Mouse (Mus musculus) limb, embryonic 14.5 days (tissue): ENCODE measurements around the gene Lrriq1. TPM values are rescaled to one million over a fixed set of nuclear protein-coding genes. Genes with fewer than 3 reads are reported as not detected.

ENCODE experiments used
- ATAC-seq: fragments of 200-750 bp; cut with Nextera tagmentation; 2 replicates; pipeline ENCODE4 v1.8.0; 2017; ENCODE audit warnings: low read depth, moderate number of reproducible peaks, moderate TSS enrichment; ENCODE audit not compliant: low FRiP score
- DNase-seq: peaks from one replicate; pipeline ENCODE4 v3.0.0-alpha.2; 2015; ENCODE audit warnings: low spot score
- H3K27ac ChIP-seq: fragments of 300-500 bp; sonication (generic); replicated peaks from 2 replicates; pipeline ENCODE4 v1.5.1; 2014; ENCODE audit warnings: low read depth, mild to moderate bottlenecking, low read length, moderate library complexity, mixed read lengths
- H3K27me3 ChIP-seq: fragments of 300-500 bp; sonication (generic); 2 replicates; pipeline ENCODE4 v1.6.1; 2014; ENCODE audit warnings: low read length, mixed read lengths; ENCODE audit not compliant: control insufficient read depth, insufficient read depth
- H3K36me3 ChIP-seq: fragments of 300-500 bp; sonication (generic); 2 replicates; pipeline ENCODE4 v1.6.1; 2014; ENCODE audit warnings: mild to moderate bottlenecking, low read length, moderate library complexity, mixed read lengths; ENCODE audit not compliant: control insufficient read depth, insufficient read depth
- H3K4me1 ChIP-seq: fragments of 300-500 bp; sonication (generic); 2 replicates; pipeline ENCODE4 v1.6.1; 2014; ENCODE audit warnings: antibody characterized with exemption, low read length, mixed read lengths; ENCODE audit not compliant: control insufficient read depth, insufficient read depth
- H3K4me2 ChIP-seq: fragments of 300-500 bp; sonication (generic); replicated peaks from 2 replicates; pipeline ENCODE4 v1.6.1; 2014; ENCODE audit warnings: low read depth, mild to moderate bottlenecking, low read length, moderate library complexity; ENCODE audit not compliant: severe bottlenecking
- H3K4me3 ChIP-seq: fragments of 300-500 bp; sonication (generic); replicated peaks from 2 replicates; pipeline ENCODE4 v1.5.1; 2014; ENCODE audit warnings: low read length
- H3K9ac ChIP-seq: fragments of 300-500 bp; sonication (generic); 2 replicates; pipeline ENCODE4 v1.6.1; 2014; ENCODE audit warnings: mild to moderate bottlenecking, low read depth, low read length, moderate library complexity; ENCODE audit not compliant: severe bottlenecking
- H3K9me3 ChIP-seq: fragments of 300-500 bp; sonication (generic); 2 replicates; pipeline ENCODE4 v1.6.1; 2016; ENCODE audit warnings: low read length; ENCODE audit not compliant: control insufficient read depth
- POLR2A ChIP-seq: fragments of 200-500 bp; IDR thresholded peaks from 2 replicates; pipeline ENCODE4 v1.8.0; 2012; ENCODE audit warnings: inconsistent platforms, mild to moderate bottlenecking, moderate library complexity, borderline replicate concordance; ENCODE audit not compliant: insufficient read depth, insufficient read length; ENCODE audit errors: extremely low read depth
- WGBS: fragments of 180-500 bp; shearing (Covaris S2); extraction: QIAGEN DNeasy Blood & Tissue Kit; methylation state at CpG from one replicate; pipeline ENCODE4 v1.1.7; 2014; 5-methylcytosine and 5-hydroxymethylcytosine counted together
- polyA plus RNA-seq, 2 experiments: library from polyadenylated mRNA; depleted of rRNA in 1 of 2; stranded (reverse) in 1 of 2; unstranded in 1 of 2; fragments of >200 nt; fragmentation: Nextera tagmentation in 1 of 2; extraction: Ambion mirVana in 1 of 2; gene quantifications; 2 replicates each; pipeline versions ENCODE4 v1.2.1 to v1.2.3; 2012 to 2014

Gene Lrriq1
- polyA plus RNA-seq, 2 experiments: 0.13 TPM; not detected in 1

DNA sequence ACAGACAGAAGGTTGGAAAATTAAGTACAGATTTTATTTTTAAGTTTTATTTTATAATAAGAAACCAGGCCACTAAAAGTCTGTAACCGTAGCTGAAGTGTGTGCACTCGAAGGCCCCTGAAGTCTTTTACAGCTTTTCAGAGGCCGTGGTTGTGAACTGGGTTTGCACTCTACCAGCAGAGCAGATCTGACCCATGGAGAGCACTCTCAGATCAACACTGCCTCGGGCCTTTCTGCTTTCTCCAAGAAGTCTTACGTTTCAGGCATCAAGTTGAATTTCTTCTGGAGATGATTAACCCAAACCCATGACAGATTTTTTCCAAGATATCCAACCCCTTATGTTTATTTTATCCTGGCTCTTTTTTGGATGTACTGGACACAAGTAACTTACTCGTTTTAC is 121.5 kb downstream of the Lrriq1 start:
- Histone ChIP-seq H3K4me2 (no peak overlapping the region), H3K4me3 (no peak overlapping the region), H3K27me3 (no peaks in the 10 kb centered on the region), H3K4me1 (no peaks in the 10 kb centered on the region), H3K9ac (no peak overlapping the region), H3K36me3 (no peaks in the 10 kb centered on the region), H3K9me3 (no peaks in the 10 kb centered on the region), H3K27ac (no peak overlapping the region)
- TF ChIP-seq POLR2A: no peak
- 29% methylated on average over 6 of the region's 6 CpGs for WGBS
- ATAC-seq (no peak), DNase-seq (no peak)

DNA sequence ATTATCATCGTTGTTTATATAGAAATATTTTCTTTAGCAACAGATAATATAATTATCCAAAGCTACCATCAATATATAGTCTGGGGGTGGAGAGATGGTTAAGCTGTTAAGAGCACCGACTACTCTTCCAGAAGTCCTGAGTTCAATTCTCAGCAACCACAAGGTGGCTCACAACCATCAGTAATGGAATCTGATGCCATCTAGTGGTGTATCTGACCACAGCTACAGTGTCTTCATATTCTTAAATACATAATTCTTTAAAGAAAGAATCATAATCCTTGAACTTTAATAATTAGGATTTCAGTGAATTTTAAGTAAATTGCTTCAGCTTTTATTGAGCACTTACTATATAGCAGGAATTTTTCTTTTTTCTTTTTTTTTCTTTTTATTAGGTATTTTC is 128.0 kb downstream of the Lrriq1 start:
- Histone ChIP-seq H3K9ac (no peak overlapping the region), H3K4me3 (no peak overlapping the region), H3K36me3 (no peaks in the 10 kb centered on the region), H3K27me3 (no peaks in the 10 kb centered on the region), H3K4me2 (no peak overlapping the region), H3K9me3 (no peaks in the 10 kb centered on the region), H3K4me1 (no peaks in the 10 kb centered on the region), H3K27ac (no peak overlapping the region)
- WGBS: 85% methylated on average over 2 of the region's 2 CpGs
- no peak for TF ChIP-seq POLR2A
- ATAC-seq: no peak
- DNase-seq: no peak

DNA sequence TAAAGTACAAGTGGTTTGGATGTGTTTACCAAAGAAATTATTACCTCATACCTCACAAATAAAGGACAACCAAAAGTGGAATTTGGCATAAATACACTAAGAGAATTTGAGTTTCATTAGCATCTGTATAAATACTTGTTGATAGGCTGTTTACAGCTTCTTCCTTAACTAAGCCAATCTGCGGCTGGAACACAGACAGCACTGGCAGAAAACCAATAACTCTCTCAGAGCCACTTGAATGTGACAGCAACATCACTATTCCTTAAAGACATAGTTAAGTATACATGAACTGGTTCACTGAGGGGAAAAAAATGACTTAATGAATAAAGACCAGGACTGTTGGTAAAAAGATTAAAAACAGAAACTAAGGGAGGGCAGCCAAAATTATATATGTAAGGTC is 150.0 kb downstream of the Lrriq1 start:
- ATAC-seq (no peak), DNase-seq (no peak)
- Histone ChIP-seq H3K36me3 (no peaks in the 10 kb centered on the region), H3K27ac (no peak overlapping the region), H3K9ac (no peak overlapping the region), H3K9me3 (no peaks in the 10 kb centered on the region), H3K4me2 (no peak overlapping the region), H3K4me3 (no peak overlapping the region), H3K4me1 (no peaks in the 10 kb centered on the region), H3K27me3 (no peaks in the 10 kb centered on the region)
- TF ChIP-seq POLR2A: no peak
- 26% methylated on average over 1 of the region's 1 CpGs for WGBS

DNA sequence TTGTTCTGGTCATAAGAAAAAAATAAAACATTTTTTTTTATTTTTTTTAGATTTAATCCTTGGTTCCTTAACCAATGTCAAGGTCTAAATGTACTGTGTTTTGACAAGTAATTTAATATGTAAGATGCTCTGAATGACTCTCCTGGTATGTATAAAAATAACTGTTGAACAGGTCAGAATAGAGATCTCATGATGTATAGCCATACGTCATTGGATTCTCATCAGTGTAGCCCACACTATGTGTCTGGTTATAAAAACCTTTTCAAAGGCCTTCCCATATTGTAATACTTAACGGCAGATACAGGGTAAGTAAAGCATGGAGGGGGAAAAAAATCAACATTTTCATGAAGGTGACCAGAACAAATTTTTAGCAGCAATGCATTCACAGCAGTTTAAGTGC is 186.5 kb downstream of the Lrriq1 start:
- no peaks in the 10 kb centered on the region for H3K9me3 ChIP-seq
- 62% methylated on average over 2 of the region's 2 CpGs for WGBS
- H3K4me2 ChIP-seq: no peak overlapping the region
- TF ChIP-seq POLR2A: no peak
- no peak overlapping the region for H3K9ac ChIP-seq
- no peak for ATAC-seq
- H3K4me3 ChIP-seq: no peak overlapping the region
- no peak for DNase-seq
- no peaks in the 10 kb centered on the region for H3K27me3 ChIP-seq
- no peaks in the 10 kb centered on the region for H3K4me1 ChIP-seq
- H3K36me3 ChIP-seq: no peaks in the 10 kb centered on the region
- no peak overlapping the region for H3K27ac ChIP-seq

DNA sequence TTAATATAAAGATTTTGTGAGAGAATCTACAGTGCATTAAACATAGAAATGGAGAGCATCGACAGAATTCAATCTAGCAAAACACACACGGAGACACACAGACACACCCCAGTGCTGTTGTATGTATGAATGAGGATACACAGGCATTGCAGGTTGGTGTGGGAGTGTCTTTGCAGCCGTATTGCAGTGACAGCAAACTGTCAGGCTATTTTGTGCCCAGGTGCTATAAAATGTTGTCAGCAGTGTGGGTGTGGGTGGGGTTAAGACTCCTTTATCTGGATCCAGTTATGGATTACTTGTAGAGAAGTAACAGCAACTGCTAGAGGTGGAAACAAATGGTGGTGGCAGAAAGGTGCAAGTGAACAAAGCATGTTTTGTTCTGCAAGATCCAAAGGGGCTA is 189.5 kb downstream of the Lrriq1 start:
- no peak for ATAC-seq
- 60% methylated on average over 3 of the region's 3 CpGs for WGBS
- Histone ChIP-seq H3K9me3 (no peaks in the 10 kb centered on the region), H3K27ac (no peak overlapping the region), H3K36me3 (no peaks in the 10 kb centered on the region), H3K27me3 (no peaks in the 10 kb centered on the region), H3K4me3 (no peak overlapping the region), H3K9ac (no peak overlapping the region), H3K4me2 (no peak overlapping the region), H3K4me1 (no peaks in the 10 kb centered on the region)
- no peak for TF ChIP-seq POLR2A
- no peak for DNase-seq

DNA sequence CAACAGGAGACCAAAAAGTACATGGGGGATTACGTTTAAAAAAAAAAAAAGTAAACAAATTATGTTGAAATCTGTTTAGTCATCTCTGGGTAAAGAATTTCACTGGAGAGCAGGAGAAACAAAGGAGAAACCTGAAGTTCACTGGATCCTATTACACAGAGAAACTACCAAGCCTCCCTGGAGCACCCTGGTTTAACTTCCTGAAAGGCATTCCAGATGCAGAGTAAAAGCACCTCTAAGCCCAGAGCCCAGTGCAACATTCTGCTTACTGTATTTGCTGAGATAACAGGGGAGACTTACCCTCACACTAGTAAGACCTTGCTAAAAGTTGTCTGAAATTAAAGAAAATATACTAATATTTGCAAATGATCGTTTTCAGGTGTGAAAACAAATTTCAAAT is 191.1 kb downstream of the Lrriq1 start:
- DNase-seq (no peak), ATAC-seq (no peak)
- no peaks in the 10 kb centered on the region for H3K4me1 ChIP-seq
- H3K4me2 ChIP-seq: no peak overlapping the region
- H3K4me3 ChIP-seq: no peak overlapping the region
- H3K36me3 ChIP-seq: no peaks in the 10 kb centered on the region
- H3K27ac ChIP-seq: no peak overlapping the region
- H3K27me3 ChIP-seq: no peaks in the 10 kb centered on the region
- H3K9me3 ChIP-seq: no peaks in the 10 kb centered on the region
- 51% methylated on average over 2 of the region's 2 CpGs for WGBS
- no peak for TF ChIP-seq POLR2A
- H3K9ac ChIP-seq: no peak overlapping the region
